Mouse (Mus musculus): Measurements from ENCODE around the gene Ppm1l. TPM values are rescaled to one million over a fixed set of nuclear protein-coding genes. Genes with fewer than 3 reads are reported as not detected.
A peak's percentile ranks its signal among the peaks of the same experiment; 100 is the strongest.
"Not testable (repeated sequence)": the region's sequence is repeated elsewhere in the genome, so short reads cannot be mapped to it uniquely, and the experiment has no call there.

Ppm1l gene
- total RNA-seq, 2 experiments from 2014 or later: 23.6 to 24.5 TPM

GRCm38 (mm10) chr3:69561686-69562085 lies 245.0 kb downstream of the Ppm1l start:
- no peak for DNase-seq (ENCODE audit: low spot score)
- intact Hi-C loops (cut with DNase I): no loop called here

GRCm38 (mm10) chr3:69563406-69563805 lies 246.7 kb downstream of the Ppm1l start:
- no peak for DNase-seq (ENCODE audit: low spot score)
- intact Hi-C loops (cut with DNase I): no loop called here

- intact Hi-C loops (cut with DNase I); DNase-seq (ENCODE audit: low spot score): not testable (repeated sequence)
Observed at GRCm38 (mm10) chr3:69565586-69565985, 248.9 kb downstream of the Ppm1l start.

- DNase-seq (ENCODE audit: low spot score): no peak
- intact Hi-C loops (cut with DNase I): no loop called here
Observed at GRCm38 (mm10) chr3:69572561-69572960, 255.9 kb downstream of the Ppm1l start.

GRCm38 (mm10) chr3:69575577-69575976 lies 258.9 kb downstream of the Ppm1l start:
- no peak for DNase-seq (ENCODE audit: low spot score)
- intact Hi-C loops (cut with DNase I): no loop called here

GRCm38 (mm10) chr3:69576715-69577114 lies 260.1 kb downstream of the Ppm1l start:
- no peak for DNase-seq (ENCODE audit: low spot score)
- intact Hi-C loops (cut with DNase I): no loop called here

- no peak for DNase-seq (ENCODE audit: low spot score)
- intact Hi-C loops (cut with DNase I): no loop called here
Observed at GRCm38 (mm10) chr3:69578791-69579190, 262.1 kb downstream of the Ppm1l start.

GRCm38 (mm10) chr3:69583798-69584197 lies 267.1 kb downstream of the Ppm1l start:
- intact Hi-C loops (cut with DNase I): no loop called here
- no peak for DNase-seq (ENCODE audit: low spot score)

GRCm38 (mm10) chr3:69588101-69588760 lies 271.6 kb downstream of the Ppm1l start:
- intact Hi-C loops (cut with DNase I): no loop called here
- no peak for DNase-seq (ENCODE audit: low spot score)

- intact Hi-C loops (cut with DNase I): no loop called here
- no peak for DNase-seq (ENCODE audit: low spot score)
Observed at GRCm38 (mm10) chr3:69593426-69593825, 276.8 kb downstream of the Ppm1l start.

GRCm38 (mm10) chr3:69594071-69594470 lies 277.4 kb downstream of the Ppm1l start:
- DNase-seq (ENCODE audit: low spot score): no peak

GRCm38 (mm10) chr3:69596116-69596515 lies 279.5 kb downstream of the Ppm1l start:
- DNase-seq (ENCODE audit: low spot score): no peak
- intact Hi-C loops (cut with DNase I): no loop called here

More at GRCm38 (mm10) chr3:69594071-69594470, 277.4 kb downstream of the Ppm1l start:
- intact Hi-C loops (cut with DNase I): no loop called here

GRCm38 (mm10) chr3:69597211-69597610 lies 280.6 kb downstream of the Ppm1l start:
- intact Hi-C loops (cut with DNase I): no loop called here

GRCm38 (mm10) chr3:69597816-69598215 lies 281.2 kb downstream of the Ppm1l start:
- no peak for DNase-seq (ENCODE audit: low spot score)
- intact Hi-C loops (cut with DNase I): no loop called here

More at GRCm38 (mm10) chr3:69597211-69597610, 280.6 kb downstream of the Ppm1l start:
- no peak for DNase-seq (ENCODE audit: low spot score)

- intact Hi-C loops (cut with DNase I): no loop called here
Observed at GRCm38 (mm10) chr3:69598261-69599165, 281.9 kb downstream of the Ppm1l start, which contains the start of gene B3galnt1. Gene B3galnt1 (minus strand): TSS chr3:69598960.

GRCm38 (mm10) chr3:69599166-69599500 lies 282.5 kb downstream of the Ppm1l start:
- intact Hi-C loops (cut with DNase I): no loop called here

More at GRCm38 (mm10) chr3:69598261-69599165, 281.9 kb downstream of the Ppm1l start, which contains the start of gene B3galnt1:
- DNase-seq (ENCODE audit: low spot score): peak; percentile 20

GRCm38 (mm10) chr3:69606923-69607322 lies 290.3 kb downstream of the Ppm1l start:
- DNase-seq (ENCODE audit: low spot score): no peak
- intact Hi-C loops (cut with DNase I): no loop called here

More at GRCm38 (mm10) chr3:69599166-69599500, 282.5 kb downstream of the Ppm1l start:
- no peak for DNase-seq (ENCODE audit: low spot score)

GRCm38 (mm10) chr3:69607468-69607867 lies 290.8 kb downstream of the Ppm1l start:
- intact Hi-C loops (cut with DNase I): no loop called here
- no peak for DNase-seq (ENCODE audit: low spot score)

GRCm38 (mm10) chr3:69607909-69608308 lies 291.2 kb downstream of the Ppm1l start:
- DNase-seq (ENCODE audit: low spot score): no peak
- intact Hi-C loops (cut with DNase I): no loop called here

Measured in heart, postnatal 25 days (tissue).